Mouse (Mus musculus): Measurements from ENCODE around the gene Slc4a3. TPM values are rescaled to one million over a fixed set of nuclear protein-coding genes. Genes with fewer than 3 reads are reported as not detected.
A peak's percentile ranks its signal among the peaks of the same experiment; 100 is the strongest.

Slc4a3 gene
- polyA plus RNA-seq, 1 experiment from 2014 or later: 36.0 TPM

DNA sequence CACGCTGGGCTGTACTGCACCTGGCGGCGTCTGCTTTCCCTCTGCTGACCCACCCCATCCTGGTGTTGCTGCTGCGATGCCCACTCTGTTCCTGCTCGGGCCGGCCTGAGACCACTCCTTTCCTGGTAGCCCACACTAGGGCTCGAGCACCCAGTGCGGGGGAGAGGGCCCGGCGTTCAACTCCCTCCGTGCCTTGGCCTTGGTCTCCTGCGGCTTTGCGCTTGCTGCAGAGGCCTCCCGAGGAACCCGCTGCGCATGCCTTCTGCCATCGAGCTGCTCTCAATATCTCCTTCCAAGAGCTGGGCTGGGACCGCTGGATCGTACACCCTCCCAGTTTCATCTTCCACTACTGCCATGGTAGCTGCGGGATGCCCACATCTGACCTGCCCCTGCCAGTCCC lies 36.5 kb upstream of the Slc4a3 start:
- ATAC-seq (ENCODE audit: low FRiP score, low read depth): no peak
- Histone ChIP-seq H3K27ac (replicated peaks) (no peak overlapping the region), H3K4me1 (peaks cover 15% of the 10 kb centered on the region), H3K9me3 (no peaks in the 10 kb centered on the region), H3K36me3 (no peaks in the 10 kb centered on the region), H3K4me3 (no peak overlapping the region), H3K27me3 (peaks cover 35% of the 10 kb centered on the region), H3K9ac (replicated peaks) (no peak overlapping the region), H3K4me2 (replicated peaks) (no peak overlapping the region)
- 47% methylated on average over 20 of the region's 20 CpGs for WGBS

DNA sequence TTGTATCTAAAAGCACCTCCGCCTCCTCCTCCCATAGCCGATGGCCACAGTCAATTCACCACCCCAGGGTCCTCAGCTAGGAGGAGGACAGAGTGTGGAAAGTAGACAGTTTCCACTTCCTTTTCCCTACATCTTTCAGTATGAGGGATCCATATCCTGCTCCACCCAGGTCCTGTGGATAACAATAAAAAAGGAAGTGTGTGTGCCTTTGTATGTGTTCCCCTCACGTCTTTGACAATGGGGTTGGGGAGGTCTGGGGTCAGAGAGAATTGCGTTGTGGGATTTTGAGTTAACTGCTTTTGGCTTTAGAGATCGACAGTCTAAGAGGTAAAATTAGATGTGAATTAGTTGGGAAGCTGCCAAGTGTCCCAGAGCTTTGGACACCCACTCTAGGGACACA lies 35.9 kb upstream of the Slc4a3 start:
- Histone ChIP-seq H3K36me3 (no peaks in the 10 kb centered on the region), H3K9me3 (no peaks in the 10 kb centered on the region), H3K4me3 (no peak overlapping the region), H3K4me1 (peaks cover 10% of the 10 kb centered on the region), H3K9ac (replicated peaks) (no peak overlapping the region), H3K27ac (replicated peaks) (no peak overlapping the region), H3K4me2 (replicated peaks) (no peak overlapping the region), H3K27me3 (peaks cover 32% of the 10 kb centered on the region)
- 81% methylated on average over 5 of the region's 5 CpGs for WGBS
- ATAC-seq (ENCODE audit: low FRiP score, low read depth): no peak

DNA sequence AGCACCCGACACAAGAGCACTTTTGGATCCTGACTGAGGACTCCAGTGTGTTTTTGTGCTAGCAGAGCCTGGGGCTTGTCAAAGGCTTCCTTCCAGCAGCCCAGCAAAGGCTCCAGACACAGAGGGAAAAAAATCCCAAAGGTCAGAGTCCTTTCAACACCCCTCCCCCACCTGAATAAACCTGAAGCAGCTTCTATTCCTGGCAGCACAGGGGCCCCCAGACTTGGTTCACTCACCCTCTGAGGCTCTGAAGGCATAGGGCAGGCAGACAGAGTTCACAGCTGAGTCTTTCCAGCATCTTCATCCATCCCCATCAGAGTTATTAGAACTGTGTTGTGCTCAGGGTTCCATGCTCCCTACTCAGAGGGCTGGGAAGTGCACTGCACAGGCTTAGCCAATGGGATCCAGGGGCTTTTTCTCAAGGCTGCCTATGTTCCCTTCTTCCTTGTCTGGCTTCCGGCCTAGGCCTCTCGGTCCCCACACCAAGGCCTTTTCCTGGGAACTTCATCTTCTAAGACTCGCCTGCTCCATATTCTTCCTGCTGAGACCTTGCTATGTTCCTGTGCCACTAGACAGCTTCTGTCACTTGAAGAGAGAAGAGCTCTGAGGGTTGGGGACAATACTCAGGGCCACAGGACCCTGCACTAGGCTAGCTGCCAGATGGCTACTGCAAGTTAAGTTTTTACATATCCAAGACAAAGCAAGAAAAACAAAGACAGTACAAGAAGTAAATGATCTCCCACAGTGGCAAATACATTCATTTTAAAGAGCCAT lies 34.4 kb upstream of the Slc4a3 start:
- 57% methylated on average over 4 of the region's 4 CpGs for WGBS
- H3K4me2 ChIP-seq (replicated peaks): no peak overlapping the region
- H3K9ac ChIP-seq (replicated peaks): no peak overlapping the region
- ATAC-seq (ENCODE audit: low FRiP score, low read depth): no peak
- peaks cover 4% of the 10 kb centered on the region for H3K4me1 ChIP-seq
- H3K36me3 ChIP-seq: no peaks in the 10 kb centered on the region
- H3K27ac ChIP-seq (replicated peaks): no peak overlapping the region
- H3K4me3 ChIP-seq: no peak overlapping the region
- H3K9me3 ChIP-seq: no peaks in the 10 kb centered on the region
- H3K27me3 ChIP-seq: peaks cover 31% of the 10 kb centered on the region

DNA sequence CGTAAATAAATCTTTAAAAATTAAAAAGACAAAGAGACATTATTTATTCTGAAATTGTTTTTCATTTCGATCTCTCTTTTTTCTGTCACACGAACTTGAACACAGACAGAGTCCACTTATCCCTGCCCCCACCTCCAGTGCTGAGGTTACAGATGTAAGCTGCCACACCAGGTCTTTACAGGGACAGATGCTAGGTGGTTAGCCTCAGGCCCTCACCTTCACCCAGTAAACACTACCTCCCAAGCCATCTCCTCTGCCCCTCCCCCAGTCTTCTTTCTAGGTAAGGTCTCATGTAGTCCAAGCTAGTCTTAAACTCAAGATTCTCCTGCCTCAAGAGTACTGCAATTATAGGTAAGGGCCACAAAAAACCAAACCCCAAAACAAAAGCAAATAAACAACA lies 33.5 kb upstream of the Slc4a3 start:
- H3K36me3 ChIP-seq: no peaks in the 10 kb centered on the region
- ATAC-seq (ENCODE audit: low FRiP score, low read depth): no peak
- H3K27me3 ChIP-seq: peaks cover 23% of the 10 kb centered on the region
- whole genome bisulfite sequencing: 89% methylated on average over 3 of the region's 3 CpGs
- no peak overlapping the region for H3K4me3 ChIP-seq
- H3K9ac ChIP-seq (replicated peaks): no peak overlapping the region
- H3K4me1 ChIP-seq: no peaks in the 10 kb centered on the region
- no peaks in the 10 kb centered on the region for H3K9me3 ChIP-seq
- H3K4me2 ChIP-seq (replicated peaks): no peak overlapping the region
- H3K27ac ChIP-seq (replicated peaks): no peak overlapping the region

DNA sequence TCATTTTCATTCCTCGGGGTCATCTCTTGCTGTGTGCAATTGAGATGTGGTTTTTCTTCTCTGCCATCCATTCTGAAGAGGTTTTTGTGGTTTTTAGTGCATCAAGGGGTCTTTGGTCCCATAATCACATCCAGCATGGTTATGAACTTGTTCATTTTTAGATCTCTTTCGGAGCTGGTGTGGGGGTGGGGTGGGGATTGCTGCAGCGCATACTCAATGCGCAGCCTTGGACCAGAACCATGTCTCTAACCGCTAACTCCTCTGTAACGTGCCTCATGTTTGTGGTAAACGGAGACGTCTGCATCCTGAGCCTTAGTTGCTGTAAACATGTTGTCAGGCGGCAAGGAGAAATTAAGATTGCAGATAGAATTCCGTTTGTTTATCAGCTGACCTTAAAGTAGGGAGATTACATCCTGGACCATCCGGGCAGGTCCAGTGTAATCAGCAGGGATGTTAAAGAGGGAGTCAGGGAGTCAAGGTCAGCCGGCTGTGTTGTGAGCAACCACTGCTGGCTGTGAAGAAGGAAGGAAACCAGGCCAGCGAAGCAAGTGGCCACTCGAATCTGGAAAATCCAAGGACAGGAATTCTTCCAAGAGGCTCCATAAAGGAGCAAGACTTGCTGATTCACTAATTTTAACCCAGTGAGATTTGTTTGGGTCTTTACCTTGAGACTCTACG lies 29.2 kb upstream of the Slc4a3 start:
- Histone ChIP-seq H3K9ac (replicated peaks) (no peak overlapping the region), H3K27ac (replicated peaks) (no peak overlapping the region), H3K27me3 (no peaks in the 10 kb centered on the region), H3K36me3 (no peaks in the 10 kb centered on the region), H3K4me2 (replicated peaks) (no peak overlapping the region), H3K4me3 (no peak overlapping the region), H3K4me1 (0 out of 2 replicates have a peak, but pooled peaks cover 2% of the 10 kb centered on the region), H3K9me3 (no peaks in the 10 kb centered on the region)
- WGBS: 84% methylated on average over 15 of the region's 15 CpGs
- no peak for ATAC-seq (ENCODE audit: low FRiP score, low read depth)

DNA sequence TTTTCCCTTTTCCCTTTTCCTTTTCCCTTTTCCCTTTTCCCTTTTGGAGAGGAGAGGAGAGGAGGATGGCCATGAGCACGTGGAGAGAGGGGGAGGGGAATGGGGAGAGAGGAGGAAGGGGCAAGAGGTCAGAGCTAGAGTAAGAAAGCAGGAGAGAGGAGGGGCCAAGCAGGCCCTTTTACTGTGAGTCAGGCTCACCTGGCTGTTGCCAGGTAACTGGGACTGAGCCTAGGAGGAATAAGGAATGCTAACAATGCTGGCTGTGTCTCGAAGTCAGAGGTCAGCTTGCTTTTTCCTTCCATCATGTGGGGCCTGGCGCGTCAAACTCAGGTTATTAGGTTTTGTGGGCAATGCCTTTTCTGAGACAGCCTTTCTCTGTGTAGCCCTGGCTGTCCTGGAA lies 28.1 kb upstream of the Slc4a3 start:
- Histone ChIP-seq H3K9ac (replicated peaks) (no peak overlapping the region), H3K4me2 (replicated peaks) (no peak overlapping the region), H3K4me3 (no peak overlapping the region), H3K27ac (replicated peaks) (no peak overlapping the region), H3K36me3 (no peaks in the 10 kb centered on the region), H3K9me3 (no peaks in the 10 kb centered on the region), H3K27me3 (no peaks in the 10 kb centered on the region), H3K4me1 (peaks cover 11% of the 10 kb centered on the region)
- 58% methylated on average over 4 of the region's 4 CpGs for whole genome bisulfite sequencing
- ATAC-seq (ENCODE audit: low FRiP score, low read depth): no peak

DNA sequence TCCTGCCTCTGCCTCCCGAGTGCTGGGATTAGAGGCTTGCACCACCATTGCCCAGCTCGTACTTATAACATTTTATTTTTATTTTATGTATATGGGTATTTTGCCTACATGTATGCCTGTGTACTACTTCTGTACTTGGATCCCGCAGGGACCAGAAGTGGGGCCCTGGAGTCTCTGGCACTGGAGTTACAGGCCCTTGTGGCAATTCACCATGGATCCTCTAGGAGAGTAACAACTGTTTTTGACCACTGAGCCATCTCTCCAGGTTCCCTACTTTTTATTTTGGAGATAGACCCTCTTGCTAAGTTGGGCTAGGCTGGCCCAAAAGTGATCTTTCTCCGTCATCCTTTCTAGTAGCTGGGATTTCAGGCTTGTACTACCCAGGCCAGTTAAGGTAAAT lies 27.6 kb upstream of the Slc4a3 start:
- no peak for ATAC-seq (ENCODE audit: low FRiP score, low read depth)
- 94% methylated on average over 4 of the region's 4 CpGs for WGBS
- Histone ChIP-seq H3K9ac (replicated peaks) (no peak overlapping the region), H3K9me3 (no peaks in the 10 kb centered on the region), H3K4me3 (no peak overlapping the region), H3K36me3 (no peaks in the 10 kb centered on the region), H3K27me3 (no peaks in the 10 kb centered on the region), H3K4me2 (replicated peaks) (no peak overlapping the region), H3K4me1 (peaks cover 11% of the 10 kb centered on the region), H3K27ac (replicated peaks) (no peak overlapping the region)

DNA sequence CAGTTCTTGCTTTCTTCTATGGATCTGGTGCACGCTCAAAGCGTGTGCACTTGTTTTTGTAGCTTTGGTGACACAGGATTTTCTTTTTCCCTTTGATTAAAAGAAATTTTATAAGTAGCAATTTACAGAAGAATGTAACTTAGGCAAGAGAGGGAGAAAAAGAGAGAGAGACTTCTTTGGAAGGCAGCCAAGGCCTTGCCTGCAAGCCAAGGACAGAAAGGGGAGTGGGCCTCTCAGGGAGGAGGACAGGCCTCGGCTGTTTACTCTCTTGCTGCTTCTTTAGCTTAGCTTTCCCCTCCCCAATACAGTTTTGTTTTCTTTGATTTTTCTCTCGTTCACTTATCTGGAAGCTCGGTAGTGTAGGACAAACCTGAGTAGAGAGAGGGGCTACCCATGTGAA lies 26.5 kb upstream of the Slc4a3 start:
- 86% methylated on average over 5 of the region's 5 CpGs for WGBS
- Histone ChIP-seq H3K36me3 (no peaks in the 10 kb centered on the region), H3K9ac (replicated peaks) (no peak overlapping the region), H3K4me1 (peaks cover 11% of the 10 kb centered on the region), H3K9me3 (no peaks in the 10 kb centered on the region), H3K27ac (replicated peaks) (no peak overlapping the region), H3K4me2 (replicated peaks) (no peak overlapping the region), H3K27me3 (no peaks in the 10 kb centered on the region), H3K4me3 (no peak overlapping the region)
- no peak for ATAC-seq (ENCODE audit: low FRiP score, low read depth)

DNA sequence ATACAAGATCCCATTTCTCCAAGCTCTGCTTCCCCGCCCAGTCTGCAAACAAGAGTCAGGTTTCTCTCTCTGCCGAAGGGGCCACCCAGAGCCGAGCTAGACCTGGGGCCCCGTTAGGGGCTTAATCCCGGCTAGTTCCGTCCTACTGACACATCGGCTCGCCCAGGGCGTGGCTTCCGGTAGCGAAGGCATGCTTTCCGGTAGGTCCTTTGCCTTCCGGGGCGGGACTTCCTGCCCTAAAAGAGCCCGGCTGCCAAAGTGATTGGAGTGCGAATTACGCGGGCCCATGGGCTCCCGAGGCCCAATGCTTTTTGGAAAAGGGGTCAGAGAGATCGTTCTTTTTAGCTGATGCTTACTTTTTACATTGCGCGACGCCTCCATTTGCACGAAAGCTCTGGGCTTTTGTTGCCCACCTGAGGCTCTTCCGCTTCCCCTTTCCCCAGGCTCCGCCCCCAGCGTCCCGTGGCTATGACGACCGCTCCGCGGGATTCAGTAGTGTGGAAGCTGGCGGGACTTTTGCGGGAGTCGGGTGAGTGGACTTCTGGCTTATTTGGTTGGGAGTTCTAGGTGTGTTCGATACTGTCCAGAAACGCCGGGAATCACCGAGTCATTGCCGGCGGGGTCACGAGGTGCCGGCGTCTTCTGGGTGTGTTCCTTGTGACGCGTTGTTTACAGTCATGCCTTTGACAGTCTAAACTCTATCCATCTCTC lies 24.6 kb upstream of the Slc4a3 start, which contains the start of gene Stk11ip:
Stk11ip (plus strand) TSS at position 209 of the 711 bp plus-strand sequence.
- ATAC-seq (ENCODE audit: low FRiP score, low read depth): peak; percentile 98
- WGBS: under 1% methylated on average over 46 of the region's 46 CpGs
- peaks cover 12% of the 10 kb centered on the region; the same call in 1 of the 2 replicates for H3K36me3 ChIP-seq
- H3K27me3 ChIP-seq: no peaks in the 10 kb centered on the region
- H3K27ac ChIP-seq (replicated peaks): peak within 1 kb of the TSS; percentile 90
- H3K9me3 ChIP-seq: no peaks in the 10 kb centered on the region
- H3K4me2 ChIP-seq (replicated peaks): peak within 1 kb of the TSS; percentile 67
- H3K4me1 ChIP-seq: peaks cover 11% of the 10 kb centered on the region
- H3K4me3 ChIP-seq: peak within 1 kb of the TSS; percentile 61
- H3K9ac ChIP-seq (replicated peaks): peak within 1 kb of the TSS; percentile 45

DNA sequence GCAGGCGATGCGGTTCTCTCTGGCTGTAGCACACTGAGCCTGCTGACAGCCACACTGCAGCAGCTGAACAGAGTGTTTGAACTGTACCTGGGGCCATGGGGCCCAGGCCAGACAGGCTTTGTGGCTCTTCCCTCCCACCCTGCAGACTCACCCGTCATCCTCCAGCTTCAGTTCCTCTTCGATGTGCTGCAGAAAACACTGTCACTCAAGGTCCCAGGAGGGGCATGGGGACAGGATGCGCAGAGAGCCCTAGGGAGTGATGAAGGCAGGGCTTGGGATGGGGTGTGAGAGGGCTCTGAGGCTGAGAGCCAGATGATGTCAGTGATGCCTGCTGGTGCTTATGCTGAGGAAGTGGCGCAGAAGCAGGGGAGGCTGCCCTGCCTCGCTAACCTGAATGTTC lies 21.4 kb upstream of the Slc4a3 start:
- Histone ChIP-seq H3K27me3 (no peaks in the 10 kb centered on the region), H3K36me3 (peaks cover 37% of the 10 kb centered on the region), H3K9ac (replicated peaks) (0 out of 2 replicates have a peak overlapping the region, but pooled peaks have one; percentile 2), H3K9me3 (no peaks in the 10 kb centered on the region), H3K4me3 (no peak overlapping the region), H3K4me1 (peaks cover 11% of the 10 kb centered on the region), H3K27ac (replicated peaks) (no peak overlapping the region), H3K4me2 (replicated peaks) (no peak overlapping the region)
- ATAC-seq (ENCODE audit: low FRiP score, low read depth): no peak
- 95% methylated on average over 7 of the region's 7 CpGs for WGBS

DNA sequence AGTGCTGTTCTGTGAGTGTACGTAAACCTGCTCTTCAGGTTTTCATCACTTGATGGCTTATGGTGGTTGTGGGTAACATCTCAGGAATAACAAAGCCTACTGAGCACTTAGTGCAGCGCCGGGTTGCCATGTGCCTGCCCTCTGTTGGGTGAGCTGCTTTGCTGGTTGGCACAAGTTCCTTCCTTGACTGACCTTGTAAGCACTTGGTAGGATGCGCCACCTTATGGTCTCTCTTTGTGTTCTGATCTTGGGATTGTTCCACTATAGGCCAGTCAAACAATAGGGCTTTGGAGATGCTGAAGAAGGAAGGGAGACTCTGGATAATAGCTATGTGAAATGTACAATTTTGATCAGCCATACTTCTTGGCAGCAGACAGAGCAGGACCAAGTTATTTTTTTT lies 15.5 kb upstream of the Slc4a3 start:
- H3K36me3 ChIP-seq: peaks cover 79% of the 10 kb centered on the region
- H3K27ac ChIP-seq (replicated peaks): no peak overlapping the region
- H3K4me3 ChIP-seq: no peak overlapping the region
- WGBS: 84% methylated on average over 4 of the region's 4 CpGs
- ATAC-seq (ENCODE audit: low FRiP score, low read depth): no peak
- H3K27me3 ChIP-seq: no peaks in the 10 kb centered on the region
- no peak overlapping the region for H3K9ac ChIP-seq (replicated peaks)
- no peaks in the 10 kb centered on the region for H3K9me3 ChIP-seq
- H3K4me1 ChIP-seq: no peaks in the 10 kb centered on the region
- H3K4me2 ChIP-seq (replicated peaks): no peak overlapping the region

All from midbrain, embryonic 12.5 days (tissue).